Mouse (Mus musculus) brown adipose tissue, adult 24 weeks (tissue): Measurements from ENCODE around the gene Fgf10. TPM values are rescaled to one million over a fixed set of nuclear protein-coding genes. Genes with fewer than 3 reads are reported as not detected.

Experiments
- H3K27ac ChIP-seq: fragments of 200-500 bp; replicated peaks from 2 replicates; pipeline ENCODE4 v1.5.1; 2012; ENCODE audit warnings: low read depth, mild to moderate bottlenecking, low read length
- H3K4me1 ChIP-seq: fragments of 200-500 bp; 2 replicates; pipeline ENCODE4 v1.6.1; 2012; ENCODE audit warnings: low read length, mixed read lengths; ENCODE audit not compliant: control insufficient read depth, insufficient read depth, insufficient read length
- H3K4me3 ChIP-seq: fragments of 200-500 bp; 2 replicates; pipeline ENCODE4 v1.5.1; 2012; ENCODE audit warnings: low read depth, mild to moderate bottlenecking, low read length, moderate library complexity; ENCODE audit not compliant: insufficient read depth
- polyA plus RNA-seq: library from polyadenylated mRNA; stranded (reverse); fragments of >200 nt; gene quantifications from 2 replicates; pipeline ENCODE4 v1.2.4, GENCODE M21; 2012; ENCODE audit not compliant: missing spikeins, insufficient read depth, insufficient read length

Fgf10 gene
- polyA plus RNA-seq, 1 experiment, result 2.5 TPM

DNA sequence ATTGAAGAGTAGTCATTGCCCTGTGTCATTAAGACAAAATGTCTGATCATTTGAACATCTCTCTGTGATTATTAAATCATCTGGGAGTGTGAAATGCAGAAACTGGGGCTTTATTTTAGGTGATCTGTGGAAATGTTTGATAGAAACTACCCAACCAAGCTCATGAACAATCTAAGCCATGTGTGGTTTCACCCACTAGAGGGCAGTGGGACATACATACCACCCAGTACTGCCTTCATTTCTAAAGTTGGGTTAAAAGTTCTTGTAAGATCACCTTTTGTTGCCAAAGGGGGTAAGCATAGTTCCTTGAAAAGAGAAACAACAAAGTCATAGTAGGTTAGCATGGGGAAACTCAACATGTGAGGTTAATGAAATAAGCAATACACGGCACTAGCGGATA is 93.4 kb downstream of the Fgf10 start:
- Histone ChIP-seq H3K4me3 (no peak overlapping the region), H3K4me1 (no peaks in the 10 kb centered on the region), H3K27ac (no peak overlapping the region)

DNA sequence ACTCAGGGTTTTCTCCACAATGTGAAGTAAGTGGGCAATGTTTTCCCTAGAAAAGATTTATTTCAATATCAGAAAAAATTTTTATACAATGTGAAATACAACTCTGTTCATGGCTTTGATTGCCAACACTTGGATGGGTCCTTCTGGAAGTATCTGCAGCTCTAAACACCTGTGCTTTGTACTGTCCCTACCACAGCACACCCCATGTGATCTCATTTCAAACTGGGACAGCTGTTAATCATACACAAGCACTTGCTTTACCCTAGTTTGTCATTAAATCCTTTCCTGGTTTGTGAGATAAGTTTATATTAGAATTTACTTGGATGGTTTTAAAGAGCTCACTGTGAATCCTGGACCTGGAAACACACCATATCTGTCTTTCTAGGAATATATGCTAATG is 102.6 kb downstream of the Fgf10 start:
- H3K4me1 ChIP-seq, result no peaks in the 10 kb centered on the region
- H3K27ac ChIP-seq, result no peak overlapping the region
- H3K4me3 ChIP-seq, result no peak overlapping the region

DNA sequence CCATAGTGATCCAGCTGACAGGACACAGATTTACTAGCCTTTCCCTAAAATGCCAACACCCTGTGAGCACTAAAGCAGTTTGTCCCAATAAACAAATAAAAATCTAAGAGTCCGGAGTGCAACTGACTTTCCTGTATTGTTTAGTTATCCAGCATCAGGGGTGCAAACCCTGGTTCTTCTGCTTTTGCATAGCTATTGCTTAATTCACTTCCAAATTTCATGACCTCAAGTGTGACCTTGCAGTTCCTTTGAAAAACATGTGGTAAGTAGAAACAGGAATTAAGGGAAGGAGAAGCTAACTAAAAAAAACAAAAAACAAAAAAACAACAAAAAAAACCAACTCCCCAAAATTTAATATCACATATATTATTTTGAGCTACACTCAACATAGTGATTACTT is 105.6 kb downstream of the Fgf10 start:
- Histone ChIP-seq H3K4me1 (no peaks in the 10 kb centered on the region), H3K27ac (no peak overlapping the region), H3K4me3 (no peak overlapping the region)

DNA sequence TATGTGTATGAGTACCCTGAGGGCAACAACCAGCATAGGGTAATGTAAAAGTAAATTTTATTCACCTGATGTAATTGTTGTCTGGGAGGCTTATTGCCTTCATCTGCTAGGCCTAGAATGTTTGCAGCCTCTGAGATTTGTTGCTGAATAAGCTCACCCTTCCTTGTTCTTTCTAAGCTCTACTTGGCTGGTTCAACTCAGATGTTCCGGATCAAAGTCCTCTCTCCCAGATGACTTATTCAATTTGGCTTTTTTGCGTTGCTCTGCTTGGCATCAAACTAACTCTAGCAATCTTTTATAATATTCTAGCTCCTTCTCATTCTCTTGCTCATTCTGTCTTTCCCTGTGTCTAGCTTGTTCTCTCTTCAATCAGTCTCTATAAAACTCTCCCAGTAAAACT is 109.6 kb downstream of the Fgf10 start:
- Histone ChIP-seq H3K4me3 (no peak overlapping the region), H3K4me1 (no peaks in the 10 kb centered on the region), H3K27ac (no peak overlapping the region)

DNA sequence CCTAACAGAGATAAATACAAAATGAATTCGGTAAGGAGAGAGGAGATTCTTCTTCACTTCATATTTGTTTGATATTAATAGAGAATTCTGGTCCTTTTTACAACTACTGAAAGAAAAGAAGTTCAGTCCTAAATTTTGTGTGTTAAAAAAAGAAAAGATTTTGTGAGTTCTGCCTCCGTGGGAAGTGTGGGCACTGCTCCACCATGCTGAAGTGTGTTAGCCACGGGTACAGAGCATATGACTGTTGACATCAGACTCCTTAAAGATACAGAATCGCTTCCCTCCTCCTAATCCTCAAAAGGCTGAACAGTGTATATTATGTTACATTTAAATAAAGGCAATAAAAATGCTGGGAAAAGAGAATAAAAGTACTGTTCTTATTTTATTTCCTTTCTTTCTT is 122.2 kb downstream of the Fgf10 start:
- Histone ChIP-seq H3K4me1 (no peaks in the 10 kb centered on the region), H3K27ac (no peak overlapping the region), H3K4me3 (no peak overlapping the region)

DNA sequence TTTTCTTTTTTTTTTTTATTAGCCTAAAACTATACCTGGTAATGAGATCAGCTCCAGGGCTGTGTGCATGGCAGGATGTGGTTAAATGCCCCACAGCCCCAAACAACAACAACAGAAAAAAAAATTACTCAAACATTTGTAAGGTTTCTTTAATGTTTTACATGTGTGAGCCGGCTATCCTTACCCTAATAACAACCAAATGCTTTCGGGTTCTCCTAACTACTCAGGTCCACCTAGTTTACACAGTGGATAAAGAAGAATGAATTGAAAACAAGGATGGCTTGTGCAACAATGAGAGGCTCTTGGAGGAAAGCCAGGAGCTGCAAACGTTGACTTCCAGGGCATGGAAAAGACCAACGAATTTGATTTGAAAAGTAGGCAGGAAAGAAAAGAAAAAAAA is 122.6 kb downstream of the Fgf10 start:
- H3K4me3 ChIP-seq, result no peak overlapping the region
- H3K4me1 ChIP-seq, result no peaks in the 10 kb centered on the region
- H3K27ac ChIP-seq, result no peak overlapping the region

DNA sequence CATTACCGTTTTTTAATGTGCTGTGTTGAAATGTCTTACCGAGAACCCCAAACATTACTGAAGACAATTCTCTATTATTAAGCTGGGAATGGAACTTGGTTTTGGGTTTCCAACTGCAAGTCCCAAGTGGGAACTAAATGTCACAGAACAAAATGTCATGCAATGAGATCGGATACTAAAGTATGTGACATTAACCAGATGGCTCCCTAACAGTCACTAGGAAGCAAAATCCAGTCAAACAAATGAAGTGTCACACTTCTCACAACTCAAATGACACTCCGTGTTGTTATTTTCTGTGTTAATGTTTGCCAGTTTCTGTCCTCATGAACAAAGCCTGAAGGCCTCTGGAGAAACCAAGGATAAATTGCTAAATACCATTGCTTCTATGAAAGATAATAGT is 130.6 kb downstream of the Fgf10 start:
- Histone ChIP-seq H3K4me1 (no peaks in the 10 kb centered on the region), H3K4me3 (no peak overlapping the region), H3K27ac (no peak overlapping the region)

DNA sequence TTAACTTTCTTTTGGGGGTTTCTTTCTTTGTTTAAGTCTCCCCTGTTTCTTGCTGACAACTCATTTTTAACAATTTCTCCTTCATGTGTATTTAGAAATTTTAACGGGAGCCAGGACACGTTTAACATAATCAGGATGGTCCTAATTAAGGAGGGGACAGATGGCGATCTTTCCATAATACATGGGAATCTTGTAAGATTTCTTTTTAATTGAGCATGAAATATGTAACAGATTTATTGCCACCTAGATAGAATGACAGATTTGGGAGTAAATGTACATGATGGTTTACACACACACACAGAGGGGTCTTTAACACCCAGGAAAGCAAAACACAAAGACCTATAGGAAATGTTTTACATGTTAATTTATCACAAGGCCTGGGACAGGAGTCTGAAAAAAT is 137.1 kb downstream of the Fgf10 start:
- Histone ChIP-seq H3K27ac (no peak overlapping the region), H3K4me1 (no peaks in the 10 kb centered on the region), H3K4me3 (no peak overlapping the region)

DNA sequence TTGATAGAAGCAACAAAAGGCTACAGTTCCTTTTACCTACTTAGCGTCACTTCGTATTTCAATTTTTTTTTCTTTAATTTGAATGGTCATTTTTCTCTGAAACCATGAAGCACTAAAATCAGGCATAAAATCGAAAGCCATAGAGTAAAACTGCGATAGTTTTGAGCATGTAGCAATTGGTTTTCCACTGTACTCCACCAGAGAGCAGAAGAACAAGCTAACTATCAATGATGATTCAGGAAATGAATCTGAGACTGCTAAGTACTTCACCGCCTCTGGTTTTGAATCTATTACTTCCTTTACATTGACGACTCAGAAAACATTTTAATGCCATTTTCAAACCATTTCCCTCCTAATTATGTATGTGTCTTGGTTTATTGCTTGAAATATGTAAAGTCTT is 150.2 kb downstream of the Fgf10 start:
- no peak overlapping the region for H3K27ac ChIP-seq
- H3K4me3 ChIP-seq, result no peak overlapping the region
- H3K4me1 ChIP-seq, result no peaks in the 10 kb centered on the region

DNA sequence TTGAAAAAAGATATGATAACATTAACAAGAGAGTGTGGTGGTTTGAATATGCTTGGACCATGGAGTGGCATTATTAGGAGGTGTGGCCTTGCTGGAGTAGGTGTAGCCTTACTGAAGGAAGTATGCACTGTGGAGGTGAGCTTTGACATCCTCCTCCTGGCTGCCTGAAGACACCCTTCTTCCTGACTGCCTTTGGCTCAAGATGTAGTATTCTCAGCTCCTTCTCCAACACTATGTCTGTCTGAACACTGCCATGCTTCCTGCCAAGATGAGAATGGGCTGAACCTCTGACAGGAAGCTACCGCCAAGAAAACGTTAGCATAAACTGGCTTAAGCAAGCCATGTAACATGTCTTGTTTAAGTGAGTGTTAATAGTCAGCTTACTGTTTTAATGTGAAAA is 153.5 kb downstream of the Fgf10 start:
- Histone ChIP-seq H3K4me3 (no peak overlapping the region), H3K4me1 (no peaks in the 10 kb centered on the region), H3K27ac (no peak overlapping the region)

DNA sequence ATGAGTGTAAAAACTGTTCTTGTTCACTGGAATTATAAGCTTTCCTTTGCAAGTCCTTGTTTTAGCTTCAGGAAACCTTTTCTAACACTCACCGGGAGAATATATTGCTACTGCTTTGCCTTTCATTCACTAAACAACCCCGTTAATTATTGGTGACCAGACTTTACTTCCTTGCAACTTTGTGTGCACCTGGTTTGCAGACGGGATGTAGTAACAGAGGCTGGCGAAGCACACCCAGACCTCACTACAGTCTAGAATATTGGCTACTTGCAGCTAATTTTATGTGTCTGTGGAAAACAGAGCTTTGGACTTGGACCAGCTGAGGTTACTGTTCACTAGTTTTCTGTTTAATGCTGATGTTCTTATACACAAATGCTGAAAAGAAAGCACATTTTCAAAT is 155.5 kb downstream of the Fgf10 start:
- no peak overlapping the region for H3K4me3 ChIP-seq
- H3K4me1 ChIP-seq, result no peaks in the 10 kb centered on the region
- no peak overlapping the region for H3K27ac ChIP-seq

DNA sequence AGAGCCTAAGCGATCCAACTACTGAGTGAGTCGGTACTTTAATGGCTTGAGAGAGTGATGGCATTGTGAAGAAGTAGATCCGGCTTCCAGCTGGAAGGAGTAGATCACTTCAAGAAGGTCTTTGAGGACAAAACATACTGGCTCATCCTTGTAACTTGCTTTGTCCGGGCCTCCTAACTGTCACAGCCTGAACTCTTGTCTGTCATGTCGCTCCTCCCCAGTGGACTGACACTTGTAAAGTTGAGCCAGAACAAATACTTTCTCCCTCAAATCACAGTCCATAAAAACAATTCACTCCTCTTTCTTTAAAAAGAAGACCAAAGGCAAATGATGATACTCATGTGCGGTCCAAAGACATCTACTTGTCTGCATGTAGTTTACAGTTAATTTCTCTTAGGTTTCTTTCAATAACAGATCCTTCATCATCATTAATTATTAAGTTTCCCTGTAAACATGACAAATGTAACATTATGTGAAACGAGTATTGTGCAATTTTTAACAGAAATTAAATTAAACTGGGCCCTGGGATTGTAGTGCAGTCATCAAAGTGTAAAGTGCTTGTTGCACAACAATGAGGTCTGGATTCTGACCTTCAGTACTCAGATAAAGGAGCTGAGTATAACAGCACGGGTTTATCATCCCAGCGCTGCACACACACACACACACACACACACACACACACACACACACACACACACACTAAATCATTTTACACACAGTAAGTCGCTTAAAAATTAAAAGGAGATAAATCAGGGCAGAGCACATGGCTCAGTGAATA is 159.2 kb downstream of the Fgf10 start:
- no peaks in the 10 kb centered on the region for H3K4me1 ChIP-seq
- H3K27ac ChIP-seq, result no peak overlapping the region
- no peak overlapping the region for H3K4me3 ChIP-seq

DNA sequence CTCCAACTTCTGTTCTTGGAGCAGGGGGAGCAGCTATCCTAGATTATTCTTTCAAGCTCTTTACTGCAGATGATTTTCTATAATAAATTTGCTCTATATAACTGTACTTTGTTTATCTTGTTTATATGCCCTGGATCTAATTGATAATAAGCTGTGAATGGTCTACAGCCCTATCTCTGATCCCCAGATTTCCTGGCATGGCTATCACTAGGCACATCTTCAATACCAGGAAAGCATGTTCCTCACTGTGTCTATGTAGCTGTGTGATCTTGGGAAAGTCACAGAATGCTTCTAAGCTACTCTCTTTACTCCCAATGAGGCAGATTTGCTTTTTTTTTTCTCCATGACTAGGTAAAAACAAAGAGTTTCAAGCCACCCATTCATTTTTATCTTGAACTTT is 164.4 kb downstream of the Fgf10 start:
- H3K4me3 ChIP-seq, result no peak overlapping the region
- no peak overlapping the region for H3K27ac ChIP-seq
- no peaks in the 10 kb centered on the region for H3K4me1 ChIP-seq

DNA sequence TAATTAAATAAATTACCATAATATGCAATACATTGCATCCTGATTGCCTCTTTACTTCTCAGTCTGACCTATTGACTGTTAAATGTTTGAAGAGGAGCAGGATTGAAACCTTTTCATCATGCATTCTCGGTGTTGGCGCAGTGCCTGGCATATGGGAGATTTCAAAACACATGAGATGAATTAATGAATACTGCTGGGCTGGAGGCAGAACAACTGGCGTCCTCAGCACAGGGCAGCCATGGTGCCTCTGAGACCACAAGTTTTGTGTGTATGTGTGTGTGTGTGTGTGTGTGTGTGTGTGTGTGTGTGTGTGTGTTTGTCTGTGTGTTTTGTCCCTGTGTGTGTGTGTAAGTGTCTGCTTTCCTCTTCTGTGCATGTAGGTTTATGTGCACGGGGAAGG is 165.5 kb downstream of the Fgf10 start:
- Histone ChIP-seq H3K4me3 (no peak overlapping the region), H3K27ac (no peak overlapping the region), H3K4me1 (no peaks in the 10 kb centered on the region)
